Mouse (Mus musculus): Measurements from ENCODE around the gene Tfcp2. TPM values are rescaled to one million over a fixed set of nuclear protein-coding genes. Genes with fewer than 3 reads are reported as not detected.

The Tfcp2 gene
- polyA plus RNA-seq (2015; fragmentation: Nextera tagmentation; extraction: Ambion mirVana) = 34.2 and 35.9 TPM in 2 replicates

GRCm38 (mm10) chr15:100551326-100552307 lies at the start of gene Tfcp2:
Tfcp2 (minus strand) TSS chr15:100552008.
- Histone ChIP-seq H3K36me3 (peaks cover 10% of the 10 kb centered on the region; the same call in 1 of the 2 replicates), H3K27ac (replicated peaks) (peak within 1 kb of the TSS; percentile 85), H3K27me3 (no peaks in the 10 kb centered on the region), H3K4me1 (replicated peaks) (peaks cover 23% of the 10 kb centered on the region), H3K9ac (peak within 1 kb of the TSS; percentile 73), H3K4me3 (peak within 1 kb of the TSS; percentile 69), H3K9me3 (no peaks in the 10 kb centered on the region), H3K4me2 (peak within 1 kb of the TSS; percentile 88)
- peak; percentile 100 for ATAC-seq (ENCODE audit: low FRiP score, low read depth)
- WGBS = under 1% methylated on average over 84 of the region's 84 CpGs

GRCm38 (mm10) chr15:100600696-100601272 lies 49.0 kb upstream of the Tfcp2 start:
- no peak overlapping the region for H3K9ac ChIP-seq
- H3K4me1 ChIP-seq (replicated peaks) = peaks cover 26% of the 10 kb centered on the region

GRCm38 (mm10) chr15:100600047-100600695 lies 48.4 kb upstream of the Tfcp2 start:
- Histone ChIP-seq H3K9ac (peak overlapping the region; percentile 87), H3K4me3 (peak overlapping the region; percentile 80), H3K27me3 (0 out of 2 replicates have a peak, but pooled peaks cover 3% of the 10 kb centered on the region), H3K4me2 (peak overlapping the region; percentile 74), H3K4me1 (replicated peaks) (peaks cover 21% of the 10 kb centered on the region), H3K36me3 (no peaks in the 10 kb centered on the region), H3K27ac (replicated peaks) (peak overlapping the region; percentile 84), H3K9me3 (no peaks in the 10 kb centered on the region)
- ATAC-seq (ENCODE audit: low FRiP score, low read depth) = peak; percentile 72
- WGBS = 1% methylated on average over 35 of the region's 35 CpGs

More at GRCm38 (mm10) chr15:100600696-100601272, 49.0 kb upstream of the Tfcp2 start:
- H3K4me2 ChIP-seq = peak overlapping the region; percentile 74
- H3K27ac ChIP-seq (replicated peaks) = no peak overlapping the region
- 19% methylated on average over 21 of the region's 21 CpGs for WGBS
- ATAC-seq (ENCODE audit: low FRiP score, low read depth) = no peak
- 0 out of 2 replicates have a peak, but pooled peaks cover 3% of the 10 kb centered on the region for H3K27me3 ChIP-seq
- no peaks in the 10 kb centered on the region for H3K36me3 ChIP-seq
- peak overlapping the region; percentile 80 for H3K4me3 ChIP-seq
- no peaks in the 10 kb centered on the region for H3K9me3 ChIP-seq

- ATAC-seq (ENCODE audit: low FRiP score, low read depth) = peak; percentile 73
- Histone ChIP-seq H3K36me3 (no peaks in the 10 kb centered on the region), H3K4me2 (peak within 1 kb of the TSS; percentile 74), H3K27ac (replicated peaks) (peak within 1 kb of the TSS; percentile 84), H3K4me1 (replicated peaks) (peaks cover 15% of the 10 kb centered on the region), H3K27me3 (0 out of 2 replicates have a peak, but pooled peaks cover 3% of the 10 kb centered on the region), H3K9me3 (no peaks in the 10 kb centered on the region), H3K9ac (peak within 1 kb of the TSS; percentile 87), H3K4me3 (peak within 1 kb of the TSS; percentile 80)
- WGBS = 0% methylated on average over 64 of the region's 76 CpGs
Measured at GRCm38 (mm10) chr15:100599276-100600046, 47.7 kb upstream of the Tfcp2 start, which contains the start of gene Pou6f1. Pou6f1 (minus strand) TSS chr15:100599984.

GRCm38 (mm10) chr15:100598883-100599275 lies 47.1 kb upstream of the Tfcp2 start:
- Histone ChIP-seq H3K27me3 (0 out of 2 replicates have a peak, but pooled peaks cover 3% of the 10 kb centered on the region), H3K9ac (peak overlapping the region; percentile 87), H3K9me3 (no peaks in the 10 kb centered on the region), H3K27ac (replicated peaks) (peak overlapping the region; percentile 84), H3K4me3 (peak overlapping the region; percentile 80), H3K4me1 (replicated peaks) (peaks cover 15% of the 10 kb centered on the region), H3K36me3 (no peaks in the 10 kb centered on the region), H3K4me2 (peak overlapping the region; percentile 74)
- under 1% methylated on average over 12 of the region's 12 CpGs for WGBS
- peak; percentile 33 for ATAC-seq (ENCODE audit: low FRiP score, low read depth)

GRCm38 (mm10) chr15:100598287-100598882 lies 46.6 kb upstream of the Tfcp2 start:
- H3K36me3 ChIP-seq = no peaks in the 10 kb centered on the region
- peak overlapping the region; percentile 87 for H3K9ac ChIP-seq
- peak overlapping the region; percentile 84; the same call in 1 of the 2 replicates for H3K27ac ChIP-seq (replicated peaks)
- H3K4me2 ChIP-seq = peak overlapping the region; percentile 74
- 25% methylated on average over 9 of the region's 9 CpGs for WGBS
- H3K9me3 ChIP-seq = no peaks in the 10 kb centered on the region
- peak overlapping the region; percentile 80 for H3K4me3 ChIP-seq
- H3K27me3 ChIP-seq = no peaks in the 10 kb centered on the region
- no peak for ATAC-seq (ENCODE audit: low FRiP score, low read depth)
- H3K4me1 ChIP-seq (replicated peaks) = peaks cover 15% of the 10 kb centered on the region

GRCm38 (mm10) chr15:100592817-100593216 lies 41.0 kb upstream of the Tfcp2 start:
- H3K27ac ChIP-seq (replicated peaks) = no peak overlapping the region
- no peaks in the 10 kb centered on the region for H3K4me1 ChIP-seq (replicated peaks)
- no peak overlapping the region for H3K4me2 ChIP-seq
- H3K27me3 ChIP-seq = no peaks in the 10 kb centered on the region
- no peak overlapping the region for H3K4me3 ChIP-seq
- H3K9ac ChIP-seq = no peak overlapping the region
- no peaks in the 10 kb centered on the region for H3K9me3 ChIP-seq
- 0 out of 2 replicates have a peak, but pooled peaks cover 19% of the 10 kb centered on the region for H3K36me3 ChIP-seq
- WGBS = 92% methylated on average over 6 of the region's 6 CpGs
- no peak for ATAC-seq (ENCODE audit: low FRiP score, low read depth)

GRCm38 (mm10) chr15:100590436-100590835 lies 38.6 kb upstream of the Tfcp2 start:
- Histone ChIP-seq H3K4me2 (no peak overlapping the region), H3K36me3 (peaks cover 41% of the 10 kb centered on the region), H3K9ac (no peak overlapping the region), H3K27ac (replicated peaks) (no peak overlapping the region), H3K4me3 (no peak overlapping the region), H3K9me3 (no peaks in the 10 kb centered on the region), H3K27me3 (no peaks in the 10 kb centered on the region), H3K4me1 (replicated peaks) (no peaks in the 10 kb centered on the region)
- WGBS = 82% methylated on average over 8 of the region's 8 CpGs
- no peak for ATAC-seq (ENCODE audit: low FRiP score, low read depth)

GRCm38 (mm10) chr15:100588297-100588696 lies 36.5 kb upstream of the Tfcp2 start:
- 82% methylated on average over 6 of the region's 6 CpGs for WGBS
- Histone ChIP-seq H3K9ac (no peak overlapping the region), H3K27ac (replicated peaks) (no peak overlapping the region), H3K27me3 (no peaks in the 10 kb centered on the region), H3K36me3 (peaks cover 45% of the 10 kb centered on the region), H3K9me3 (no peaks in the 10 kb centered on the region), H3K4me1 (replicated peaks) (no peaks in the 10 kb centered on the region), H3K4me3 (no peak overlapping the region), H3K4me2 (no peak overlapping the region)
- ATAC-seq (ENCODE audit: low FRiP score, low read depth) = no peak

- H3K9ac ChIP-seq = no peak overlapping the region
- H3K27ac ChIP-seq (replicated peaks) = no peak overlapping the region
- H3K4me1 ChIP-seq (replicated peaks) = no peaks in the 10 kb centered on the region
- peaks cover 50% of the 10 kb centered on the region for H3K36me3 ChIP-seq
- H3K4me3 ChIP-seq = no peak overlapping the region
- 77% methylated on average over 4 of the region's 4 CpGs for WGBS
- ATAC-seq (ENCODE audit: low FRiP score, low read depth) = no peak
- H3K4me2 ChIP-seq = no peak overlapping the region
- H3K27me3 ChIP-seq = no peaks in the 10 kb centered on the region
- no peaks in the 10 kb centered on the region for H3K9me3 ChIP-seq
Measured at GRCm38 (mm10) chr15:100587166-100587565, 35.4 kb upstream of the Tfcp2 start.

- 93% methylated on average over 16 of the region's 16 CpGs for WGBS
- Histone ChIP-seq H3K4me1 (replicated peaks) (no peaks in the 10 kb centered on the region), H3K4me3 (no peak overlapping the region), H3K9me3 (no peaks in the 10 kb centered on the region), H3K27me3 (no peaks in the 10 kb centered on the region), H3K27ac (replicated peaks) (no peak overlapping the region), H3K9ac (no peak overlapping the region), H3K4me2 (no peak overlapping the region), H3K36me3 (peaks cover 45% of the 10 kb centered on the region)
- no peak for ATAC-seq (ENCODE audit: low FRiP score, low read depth)
Measured at GRCm38 (mm10) chr15:100585931-100586330, 34.1 kb upstream of the Tfcp2 start.

Data from hindbrain, embryonic 15.5 days (tissue).